Mouse (Mus musculus): ENCODE data around the gene Nup133. TPM values are rescaled to one million over a fixed set of nuclear protein-coding genes. Genes with fewer than 3 reads are reported as not detected.

Nup133 gene
- total RNA-seq, 1 experiment from 2014 or later, result 26.6 TPM

DNA sequence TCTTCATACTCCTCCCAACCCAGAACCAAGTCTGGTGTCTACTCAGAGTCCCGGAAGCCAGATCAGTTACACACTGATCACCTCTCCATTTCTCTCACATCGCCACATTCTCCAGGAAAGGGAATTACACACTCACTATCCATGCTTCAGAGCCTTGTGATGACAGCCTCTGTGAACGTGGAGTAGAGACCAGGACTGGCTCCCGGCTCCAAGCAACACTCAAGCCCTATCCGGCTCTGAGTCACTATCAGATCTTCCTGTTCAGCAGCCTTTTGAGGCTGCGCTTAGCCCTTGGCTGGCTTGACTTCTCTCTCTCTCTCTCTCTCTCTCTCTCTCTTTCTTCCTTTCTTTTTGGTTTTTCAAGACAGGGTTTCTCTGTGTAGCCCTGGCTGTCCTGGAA, 75.7 kb downstream of the Nup133 start:
- no peak for ATAC-seq (replicated peaks in 1 of 2; ENCODE audit: insufficient read depth in 1 of 2, low FRiP score in 2 of 2, low TSS enrichment in 1 of 2, low read depth in 1 of 2, poor library complexity in 2 of 2, severe bottlenecking in 2 of 2)

DNA sequence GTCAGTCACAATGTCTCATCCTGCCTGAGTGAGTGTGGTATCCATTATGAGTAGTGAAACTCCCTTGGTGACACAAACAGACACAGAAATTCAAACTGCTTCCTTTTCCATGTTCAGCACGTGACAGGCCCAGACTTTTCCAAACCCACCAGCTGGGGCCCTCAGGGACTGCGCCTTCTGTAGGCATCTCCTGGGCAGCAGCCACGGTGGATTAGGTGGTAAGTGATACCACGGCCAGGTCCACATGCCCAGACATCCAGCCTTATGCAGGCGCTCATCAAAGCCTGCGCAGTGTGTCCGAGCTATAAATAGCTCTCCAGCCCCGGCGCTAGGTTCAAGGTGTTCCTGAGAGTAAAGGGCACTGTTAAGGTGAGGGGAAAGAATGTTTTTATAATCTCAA, 77.0 kb downstream of the Nup133 start:
- no peak for ATAC-seq (replicated peaks in 1 of 2; ENCODE audit: insufficient read depth in 1 of 2, low FRiP score in 2 of 2, low TSS enrichment in 1 of 2, low read depth in 1 of 2, poor library complexity in 2 of 2, severe bottlenecking in 2 of 2)

DNA sequence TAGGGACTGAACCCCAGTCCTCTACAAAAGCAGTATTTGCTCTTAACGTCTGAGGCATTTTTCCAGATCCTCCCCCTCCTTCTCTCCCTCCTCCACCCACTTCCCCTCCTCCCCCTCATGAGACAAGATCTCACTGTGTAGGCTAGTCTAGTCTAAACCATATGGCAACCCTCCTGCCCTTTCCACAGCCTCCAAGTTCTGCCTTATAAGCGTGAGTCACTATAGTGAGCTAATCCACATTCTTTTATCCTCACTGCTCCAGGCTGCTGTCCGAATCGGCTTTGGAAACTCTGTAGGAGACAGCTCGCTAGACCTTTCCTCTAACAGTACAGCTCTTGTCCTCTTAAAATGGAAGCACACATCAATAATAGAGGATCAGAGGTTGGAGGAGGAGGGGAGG, 82.1 kb downstream of the Nup133 start:
- no peak for ATAC-seq (replicated peaks in 1 of 2; ENCODE audit: insufficient read depth in 1 of 2, low FRiP score in 2 of 2, low TSS enrichment in 1 of 2, low read depth in 1 of 2, poor library complexity in 2 of 2, severe bottlenecking in 2 of 2)

- no peak for ATAC-seq (replicated peaks in 1 of 2; ENCODE audit: insufficient read depth in 1 of 2, low FRiP score in 2 of 2, low TSS enrichment in 1 of 2, low read depth in 1 of 2, poor library complexity in 2 of 2, severe bottlenecking in 2 of 2)
Observed at GRCm38 (mm10) chr8:123865786-123866185, 83.3 kb downstream of the Nup133 start.

- ATAC-seq (replicated peaks in 1 of 2; ENCODE audit: insufficient read depth in 1 of 2, low FRiP score in 2 of 2, low TSS enrichment in 1 of 2, low read depth in 1 of 2, poor library complexity in 2 of 2, severe bottlenecking in 2 of 2), result no peak
Observed at GRCm38 (mm10) chr8:123860386-123860785, 88.7 kb downstream of the Nup133 start.

DNA sequence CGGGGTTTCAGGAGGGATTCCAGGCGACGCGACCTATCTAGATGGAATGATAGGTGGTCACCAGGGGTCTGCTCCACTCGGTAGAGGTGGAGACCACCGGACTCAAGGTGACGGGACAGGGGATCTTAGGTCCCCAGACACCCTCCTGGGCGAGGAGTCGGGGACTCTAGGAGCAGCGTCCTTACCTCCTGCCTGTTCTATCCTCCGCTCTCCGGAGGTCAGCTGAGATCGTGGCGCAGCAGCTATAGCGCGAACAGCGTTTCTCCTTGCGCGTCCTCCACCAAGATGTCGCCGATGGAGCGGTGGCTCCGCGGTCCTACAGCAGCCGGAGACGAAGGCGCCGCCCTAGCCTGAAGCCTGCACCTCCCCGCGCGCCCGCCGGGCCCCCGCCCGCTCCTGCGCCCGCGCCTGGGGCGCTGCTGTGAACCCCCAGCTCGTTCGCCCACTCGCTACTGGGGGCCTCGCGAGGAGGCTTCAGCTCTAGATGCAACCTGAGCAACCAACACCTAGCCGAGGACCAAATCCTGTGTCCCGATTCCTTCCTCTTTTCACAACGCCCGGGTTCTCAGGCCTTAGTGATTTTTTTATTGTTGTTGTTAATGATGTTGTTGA, 89.3 kb downstream of the Nup133 start, which contains the start of gene Ccsap:
Ccsap (minus strand) TSS at position 562 of the 612 bp plus-strand sequence.
- ATAC-seq (replicated peaks in 1 of 2; ENCODE audit: insufficient read depth in 1 of 2, low FRiP score in 2 of 2, low TSS enrichment in 1 of 2, low read depth in 1 of 2, poor library complexity in 2 of 2, severe bottlenecking in 2 of 2), result peak; percentile 37 to 46

DNA sequence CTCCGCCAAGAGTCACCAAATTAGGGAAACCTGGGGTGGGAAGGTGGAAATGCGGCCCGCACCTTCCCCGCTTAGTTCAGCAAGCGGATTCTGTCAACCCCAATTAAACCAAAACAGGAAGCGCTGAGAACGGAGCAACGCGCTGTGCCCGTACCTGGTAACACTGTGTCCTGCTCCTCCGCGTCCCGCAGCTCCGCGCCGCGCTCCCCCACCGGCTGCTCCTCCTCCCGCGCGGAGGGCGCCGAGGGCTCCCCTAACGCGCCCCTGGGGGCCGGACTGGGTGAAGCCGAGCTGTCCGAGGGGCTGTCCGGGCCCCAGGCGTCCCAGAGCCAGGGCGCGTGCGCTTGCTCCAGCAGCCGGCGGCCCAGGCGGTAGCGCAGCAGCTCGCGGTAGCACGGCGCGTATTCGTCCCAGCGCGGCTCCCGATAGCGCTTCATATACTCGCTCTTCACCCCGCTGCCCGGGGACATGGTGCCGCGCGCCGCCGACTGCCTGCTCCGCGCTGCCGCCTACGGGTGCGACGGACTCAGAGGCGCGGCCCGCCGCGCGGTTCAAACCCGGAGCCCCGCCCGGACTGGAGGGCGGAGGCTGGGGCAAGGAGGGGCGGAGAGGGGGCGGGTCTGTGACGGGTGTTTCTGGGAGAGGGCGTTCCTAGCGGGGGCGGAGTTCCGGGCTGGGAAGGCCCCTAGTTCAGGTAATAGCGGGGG, 90.0 kb downstream of the Nup133 start:
- ATAC-seq (replicated peaks in 1 of 2; ENCODE audit: insufficient read depth in 1 of 2, low FRiP score in 2 of 2, low TSS enrichment in 1 of 2, low read depth in 1 of 2, poor library complexity in 2 of 2, severe bottlenecking in 2 of 2), result peak; percentile 88 to 92

GRCm38 (mm10) chr8:123858574-123858940, 90.5 kb downstream of the Nup133 start:
- ATAC-seq (replicated peaks in 1 of 2; ENCODE audit: insufficient read depth in 1 of 2, low FRiP score in 2 of 2, low TSS enrichment in 1 of 2, low read depth in 1 of 2, poor library complexity in 2 of 2, severe bottlenecking in 2 of 2), result peak in 1 of 2 experiments; percentile 15; a peak in 1 of 4 replicates

DNA sequence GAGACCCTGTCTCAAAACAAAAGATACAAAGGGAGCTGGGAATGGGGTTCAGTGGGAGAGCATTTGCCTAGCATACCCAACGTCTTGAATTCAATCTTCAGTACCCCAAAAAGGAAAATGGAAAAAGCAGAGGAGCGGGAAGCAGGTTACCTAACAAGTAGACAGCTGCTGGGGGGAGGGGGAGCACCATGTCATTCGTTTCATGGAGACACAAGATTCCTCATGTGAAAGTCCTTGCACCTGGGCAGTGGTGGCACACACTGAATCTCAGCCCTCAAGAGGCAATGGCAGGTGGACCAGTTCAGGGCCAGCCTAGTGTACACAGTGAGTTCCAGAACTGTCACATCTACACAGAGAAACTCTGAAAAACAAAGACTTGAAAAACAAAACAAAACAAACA, 91.7 kb downstream of the Nup133 start:
- no peak for ATAC-seq (replicated peaks in 1 of 2; ENCODE audit: insufficient read depth in 1 of 2, low FRiP score in 2 of 2, low TSS enrichment in 1 of 2, low read depth in 1 of 2, poor library complexity in 2 of 2, severe bottlenecking in 2 of 2)

- no peak for ATAC-seq (replicated peaks in 1 of 2; ENCODE audit: insufficient read depth in 1 of 2, low FRiP score in 2 of 2, low TSS enrichment in 1 of 2, low read depth in 1 of 2, poor library complexity in 2 of 2, severe bottlenecking in 2 of 2)
Observed at GRCm38 (mm10) chr8:123854733-123855475, 94.2 kb downstream of the Nup133 start.

DNA sequence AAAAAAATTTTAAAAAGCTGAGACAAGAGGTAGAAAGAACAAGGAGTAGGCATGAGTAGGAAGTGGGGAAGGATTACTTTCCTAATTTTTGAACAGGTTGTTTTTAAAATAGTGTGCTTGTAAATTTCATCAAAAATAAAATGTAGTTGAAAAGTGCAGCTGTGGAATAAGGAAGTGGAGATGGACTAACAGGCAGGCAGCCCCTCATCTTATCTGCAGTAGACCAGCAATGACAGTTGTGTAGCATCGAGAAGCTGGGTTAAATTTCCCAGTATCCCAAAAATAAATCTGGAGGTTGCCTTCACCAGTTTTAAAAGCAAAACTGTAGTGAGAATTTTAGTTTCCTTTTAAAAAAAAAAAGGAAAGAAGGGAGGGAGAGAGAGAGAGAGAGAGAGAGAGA, 94.8 kb downstream of the Nup133 start:
- ATAC-seq (replicated peaks in 1 of 2; ENCODE audit: insufficient read depth in 1 of 2, low FRiP score in 2 of 2, low TSS enrichment in 1 of 2, low read depth in 1 of 2, poor library complexity in 2 of 2, severe bottlenecking in 2 of 2), result no peak

DNA sequence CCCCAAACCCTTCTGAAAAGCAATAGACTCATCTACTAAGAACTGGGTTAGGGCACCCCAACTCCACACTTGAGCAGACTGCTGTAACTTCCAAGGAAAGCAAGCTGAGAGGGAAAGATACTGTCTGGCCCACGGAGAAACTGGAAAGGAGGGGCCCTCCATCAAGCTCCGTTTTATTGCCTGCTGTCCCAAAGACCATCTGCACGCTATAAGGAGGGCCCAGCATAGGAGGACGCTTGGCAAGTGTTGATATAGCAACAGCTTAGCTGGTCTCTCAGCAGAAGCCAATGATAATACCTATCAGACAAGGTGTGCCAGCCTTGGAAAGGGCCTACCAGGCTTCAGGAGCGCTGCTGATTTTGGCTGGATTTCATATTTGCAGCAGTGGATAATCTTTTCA, 97.5 kb downstream of the Nup133 start:
- no peak for ATAC-seq (replicated peaks in 1 of 2; ENCODE audit: insufficient read depth in 1 of 2, low FRiP score in 2 of 2, low TSS enrichment in 1 of 2, low read depth in 1 of 2, poor library complexity in 2 of 2, severe bottlenecking in 2 of 2)

DNA sequence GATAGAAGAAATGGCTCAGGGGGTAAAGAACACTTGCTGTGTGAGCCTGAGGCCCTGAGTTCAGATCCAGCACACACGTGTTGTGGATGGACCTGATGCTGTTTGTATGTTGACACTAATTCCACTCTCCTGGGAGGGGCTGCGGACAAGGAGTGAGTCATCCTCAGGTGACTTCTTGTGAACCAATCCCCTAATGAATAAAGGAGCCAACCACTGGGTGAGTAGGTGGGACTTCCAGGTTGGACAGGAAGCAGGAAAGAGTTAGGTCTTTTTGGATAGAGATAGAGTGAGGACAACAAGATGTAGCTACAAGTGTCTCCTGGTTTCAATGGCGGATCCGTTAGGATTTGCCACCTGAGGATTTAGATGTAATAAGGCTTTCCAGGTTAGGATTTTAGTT, 99.7 kb downstream of the Nup133 start:
- no peak for ATAC-seq (replicated peaks in 1 of 2; ENCODE audit: insufficient read depth in 1 of 2, low FRiP score in 2 of 2, low TSS enrichment in 1 of 2, low read depth in 1 of 2, poor library complexity in 2 of 2, severe bottlenecking in 2 of 2)

GRCm38 (mm10) chr8:123847546-123847945, 101.5 kb downstream of the Nup133 start:
- ATAC-seq (replicated peaks in 1 of 2; ENCODE audit: insufficient read depth in 1 of 2, low FRiP score in 2 of 2, low TSS enrichment in 1 of 2, low read depth in 1 of 2, poor library complexity in 2 of 2, severe bottlenecking in 2 of 2), result no peak

Other genes starting within 250 kb of the Nup133 start
- gene Rab4a, start 143.3 kb downstream of the Nup133 start, total RNA-seq (2017), result 6.7 and 13.9 TPM in 2 replicates
- gene Ccsap, start 89.1 kb downstream of the Nup133 start, total RNA-seq (2017), result 7.8 and 9.6 TPM in 2 replicates
- not detected in 2 replicates for gene Acta1, start 54.5 kb downstream of the Nup133 start, total RNA-seq (2017)
- 10.1 and 12.0 TPM in 2 replicates for gene Abcb10, start 33.9 kb upstream of the Nup133 start, total RNA-seq (2017)
- gene Taf5l, start 72.1 kb upstream of the Nup133 start, total RNA-seq (2017), result 47.4 and 50.5 TPM in 2 replicates
- gene Urb2, start 72.2 kb upstream of the Nup133 start, total RNA-seq (2017), result 22.7 and 27.9 TPM in 2 replicates

Data from hematopoietic stem cell, adult 5-6 weeks (primary cell).